Mouse (Mus musculus): ENCODE measurements around the gene Srebf1.
A peak's percentile ranks its signal among the peaks of the same experiment; 100 is the strongest.

The Srebf1 gene

DNA sequence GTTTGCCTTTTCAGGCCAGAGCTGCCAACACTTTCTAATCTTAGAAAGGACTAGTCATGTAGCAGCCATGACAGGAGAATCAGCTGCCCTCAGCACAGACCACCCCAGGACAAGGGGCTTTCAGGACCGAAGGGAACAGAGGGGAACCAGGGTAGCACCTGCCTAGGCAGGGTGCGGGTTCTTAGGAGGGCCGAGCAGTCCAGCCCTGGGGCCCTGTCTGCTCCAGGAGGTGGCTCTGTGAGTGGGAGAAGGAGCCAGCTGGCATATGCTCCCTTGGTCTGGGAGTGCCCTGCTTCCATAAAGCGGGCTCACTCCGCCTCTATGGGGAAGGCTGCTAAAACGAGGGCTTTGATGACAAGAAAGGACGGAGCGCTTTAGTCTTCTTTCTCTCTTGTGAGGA, 10.9 kb upstream of the Srebf1 start:
- DNase-seq (ENCODE audit: low spot score), result no peak

DNA sequence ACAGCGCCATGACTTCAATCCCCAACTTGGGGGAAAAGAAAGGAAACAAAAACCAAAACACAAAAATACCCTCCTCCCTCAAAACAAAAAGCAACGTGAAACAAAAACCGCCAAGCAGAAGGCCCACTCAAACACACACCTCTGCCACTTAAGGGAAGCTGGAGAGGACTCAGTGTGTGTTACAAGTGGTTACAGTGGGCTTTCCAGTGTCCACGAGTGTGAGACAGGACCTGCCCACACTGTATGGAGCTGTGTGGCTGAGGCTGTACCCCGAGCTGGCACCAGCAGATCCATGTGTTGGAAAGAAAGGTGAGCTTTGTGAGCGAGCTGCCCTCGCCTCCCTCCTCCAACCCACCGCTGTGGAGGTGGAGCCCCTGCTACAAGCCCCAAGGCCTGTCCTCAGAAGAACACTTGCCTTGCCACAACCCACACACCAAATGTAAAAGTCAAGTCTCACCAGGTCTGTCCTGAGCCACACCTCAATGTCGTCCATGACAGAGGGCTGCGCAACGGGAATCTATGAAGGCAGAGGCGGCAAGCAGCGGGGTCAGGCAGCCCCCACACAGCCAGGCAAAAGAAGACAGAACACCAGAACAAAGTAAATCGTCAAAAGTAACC, 10.2 kb upstream of the Srebf1 start:
- DNase-seq (ENCODE audit: low spot score), result no peak

GRCm38 (mm10) chr11:60231951-60232350, 9.6 kb upstream of the Srebf1 start:
- no peak for DNase-seq (ENCODE audit: low spot score)

DNA sequence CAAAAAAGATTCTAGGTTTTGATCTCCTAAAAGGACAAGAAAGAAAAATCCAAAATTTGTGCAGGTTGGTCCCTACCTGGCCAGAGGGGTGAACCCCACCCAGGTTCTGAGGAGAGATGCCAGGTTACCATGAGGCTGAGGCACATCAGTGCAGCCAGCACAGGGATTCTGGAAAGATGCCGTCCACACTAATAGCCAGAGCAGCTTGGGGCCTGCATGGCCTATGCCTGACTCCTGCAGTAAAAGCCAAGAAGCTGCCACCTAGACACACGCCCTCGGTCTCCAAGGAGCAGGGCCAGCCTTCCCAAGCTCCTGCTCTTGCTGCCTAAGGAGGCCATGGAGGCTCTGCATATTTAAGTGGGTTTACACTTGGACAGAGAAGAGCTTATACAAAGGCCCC, 8.9 kb upstream of the Srebf1 start:
- no peak for DNase-seq (ENCODE audit: low spot score)

DNA sequence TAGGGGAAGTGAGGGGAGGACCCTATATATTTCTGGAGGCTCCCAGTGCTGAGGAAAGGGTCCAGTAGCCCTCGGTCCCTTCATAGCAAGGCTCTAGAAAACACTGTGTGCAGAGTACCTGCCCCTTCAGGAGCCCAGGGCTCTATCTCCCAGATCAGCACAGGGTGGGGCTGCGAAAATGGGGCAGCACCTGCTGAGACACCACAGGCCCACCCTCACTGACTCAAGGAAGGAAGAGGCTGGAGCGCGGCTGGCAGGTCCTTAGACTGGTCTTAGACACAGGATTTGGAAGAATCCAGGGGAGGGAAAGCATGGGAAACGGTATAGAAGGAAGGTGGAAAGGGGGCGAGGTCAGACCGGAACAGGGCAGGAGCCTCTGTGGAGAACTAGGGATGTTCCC, 8.1 kb upstream of the Srebf1 start:
- DNase-seq (ENCODE audit: low spot score), result no peak

DNA sequence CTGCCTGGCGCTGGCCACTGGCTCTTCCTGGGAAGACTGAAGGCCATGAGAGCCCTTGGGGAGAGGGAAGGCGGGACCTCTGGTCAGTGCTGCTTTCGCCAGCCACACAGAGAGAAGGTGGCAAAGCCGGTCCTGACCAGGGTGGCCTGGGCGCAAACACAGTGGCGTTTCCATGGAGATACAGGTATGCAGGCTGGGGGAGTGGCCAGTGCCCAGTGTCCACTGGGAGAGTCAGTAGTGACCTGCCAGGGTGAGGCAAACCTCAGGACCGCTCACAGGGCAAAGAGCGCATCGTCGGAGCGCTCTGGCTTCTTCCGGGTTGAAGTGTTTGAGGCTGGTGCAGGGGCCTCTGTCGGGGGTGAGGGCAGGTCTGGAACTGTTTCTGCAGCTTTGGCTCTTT, 7.4 kb upstream of the Srebf1 start:
- DNase-seq (ENCODE audit: low spot score), result no peak

DNA sequence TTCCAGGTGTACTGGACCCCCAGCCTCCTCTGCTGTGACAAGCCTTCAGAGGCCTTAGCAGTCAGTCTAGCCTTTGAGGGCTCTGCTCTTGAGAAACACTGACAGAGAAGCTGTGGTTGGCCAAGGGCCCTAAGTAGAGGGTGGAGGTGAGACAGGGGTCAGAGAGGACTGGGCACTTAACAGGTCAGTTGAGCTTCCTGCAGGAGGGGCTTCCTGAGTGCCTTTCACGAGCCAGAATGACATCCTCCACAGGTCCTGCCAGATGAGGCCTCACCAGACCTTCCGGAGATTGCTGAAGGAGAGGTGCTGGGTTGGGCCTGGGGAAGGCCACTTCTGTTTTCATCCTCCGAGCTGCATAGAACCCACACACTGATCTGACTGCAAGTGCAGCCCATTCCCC, 6.1 kb upstream of the Srebf1 start:
- DNase-seq (ENCODE audit: low spot score), result no peak

GRCm38 (mm10) chr11:60225874-60226273, 3.5 kb upstream of the Srebf1 start:
- DNase-seq (ENCODE audit: low spot score), result no peak

DNA sequence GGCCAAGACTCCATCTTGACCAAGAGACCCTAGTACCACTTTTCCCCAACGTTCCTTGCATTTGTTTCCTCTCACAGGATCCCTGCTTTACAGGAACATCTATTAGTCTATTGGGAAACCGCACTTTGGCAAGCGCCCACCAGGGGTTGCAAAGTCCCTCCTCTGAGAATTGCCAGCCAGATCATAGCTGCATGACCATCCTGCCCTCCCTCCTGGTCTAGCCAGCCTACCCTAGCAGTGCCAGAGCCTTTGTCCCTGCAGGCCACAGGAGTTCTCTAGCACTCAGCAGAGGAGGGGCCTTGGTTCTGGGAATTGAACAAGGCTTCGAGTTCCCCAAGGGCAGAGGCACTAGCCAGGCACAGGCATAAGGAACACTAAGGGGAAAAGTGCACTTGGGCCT, 2.3 kb upstream of the Srebf1 start:
- DNase-seq (ENCODE audit: low spot score), result peak; percentile 64

- DNase-seq (ENCODE audit: low spot score), result no peak
Measured at GRCm38 (mm10) chr11:60222085-60222468, 304 bp downstream of the Srebf1 start.

GRCm38 (mm10) chr11:60221425-60221824, 956 bp downstream of the Srebf1 start:
- DNase-seq (ENCODE audit: low spot score), result no peak

DNA sequence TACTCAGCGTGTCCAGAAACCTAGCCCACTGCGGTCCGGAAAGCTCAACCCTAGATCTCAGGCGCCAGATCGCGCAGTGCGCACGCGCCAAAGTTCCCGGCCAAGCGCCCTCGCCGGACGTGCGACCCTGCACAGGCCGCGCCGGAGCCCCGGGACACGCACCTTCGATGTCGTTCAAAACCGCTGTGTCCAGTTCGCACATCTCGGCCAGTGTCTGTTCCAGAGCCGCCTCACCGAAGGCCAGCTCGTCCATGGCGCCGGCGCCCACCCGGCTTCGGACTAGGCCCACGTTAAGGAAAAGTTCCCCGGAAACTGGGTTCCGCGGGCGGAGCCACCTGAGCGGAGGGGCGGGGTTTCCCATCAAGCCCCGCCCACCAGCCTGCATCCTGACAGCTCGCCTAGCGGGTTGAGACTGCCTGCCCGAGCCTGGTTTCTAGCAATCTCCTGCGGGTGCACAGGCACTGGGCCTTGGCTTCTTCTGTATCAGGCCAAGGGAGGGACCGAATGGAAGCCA, 2.0 kb downstream of the Srebf1 start:
- DNase-seq (ENCODE audit: low spot score), result peak; percentile 96

- DNase-seq (ENCODE audit: low spot score), result no peak
Measured at GRCm38 (mm10) chr11:60219609-60220008, 2.8 kb downstream of the Srebf1 start.

DNA sequence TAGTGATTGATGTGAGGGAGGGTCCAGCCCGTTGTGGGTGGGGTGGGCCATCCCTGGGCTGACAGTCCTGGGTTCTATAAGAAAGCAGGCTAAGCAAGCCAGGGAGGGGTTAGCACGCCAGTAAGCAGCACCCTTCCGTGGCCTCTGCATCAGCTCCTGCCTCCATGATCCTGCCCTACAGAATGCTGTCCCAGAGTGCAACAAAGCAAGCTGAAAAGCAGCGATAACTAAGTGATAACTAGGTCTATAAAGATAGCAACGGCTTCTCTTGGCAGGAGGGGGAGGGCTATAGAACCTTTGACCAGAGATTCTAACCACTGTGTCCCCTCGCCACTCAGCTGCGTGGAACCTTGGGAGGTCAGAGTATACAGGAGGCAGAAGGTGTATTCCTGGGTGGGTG, 4.9 kb downstream of the Srebf1 start:
- no peak for DNase-seq (ENCODE audit: low spot score)

- no peak for DNase-seq (ENCODE audit: low spot score)
Measured at GRCm38 (mm10) chr11:60216671-60217070, 5.7 kb downstream of the Srebf1 start.

DNA sequence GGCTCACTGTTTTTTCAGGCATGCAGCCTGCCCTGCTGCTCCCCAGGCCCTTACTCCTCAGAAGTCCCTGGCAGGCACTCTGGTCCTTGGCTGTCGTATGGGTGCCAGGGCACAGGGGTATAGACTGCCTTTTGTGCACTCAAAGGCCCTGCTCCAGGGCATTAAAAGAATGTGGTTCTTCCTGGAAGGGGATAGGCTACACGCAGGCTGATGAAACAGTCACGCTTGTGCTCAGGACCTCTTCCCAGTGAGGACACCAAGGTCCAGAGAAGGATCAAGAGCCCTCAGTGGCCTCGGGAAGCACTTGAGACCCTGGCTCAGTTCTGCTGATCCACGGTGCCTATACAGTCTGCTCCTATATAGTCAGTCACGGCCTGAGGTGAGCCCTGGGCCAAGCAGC, 9.1 kb downstream of the Srebf1 start:
- no peak for DNase-seq (ENCODE audit: low spot score)

DNA sequence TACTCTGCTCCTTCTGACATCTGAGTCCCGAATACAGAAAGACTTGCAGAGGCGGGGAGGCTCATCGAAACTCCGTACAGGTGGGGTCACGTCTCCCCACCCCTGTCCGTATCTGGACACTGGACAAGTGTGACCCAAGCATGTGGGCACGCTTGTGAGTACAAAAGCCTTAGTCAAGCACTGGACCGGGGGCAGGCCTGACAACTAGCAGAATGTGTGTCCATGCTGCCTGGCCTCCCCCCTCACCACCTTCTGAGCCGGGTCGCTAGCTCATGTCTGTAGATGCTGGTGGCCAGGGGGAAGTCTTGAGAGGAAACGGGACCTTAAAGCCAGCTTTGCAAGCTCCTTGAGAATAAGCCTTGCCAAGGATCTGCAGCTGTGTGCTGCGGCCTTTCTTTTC, 10.6 kb downstream of the Srebf1 start:
- no peak for DNase-seq (ENCODE audit: low spot score)

- DNase-seq (ENCODE audit: low spot score), result no peak
Measured at GRCm38 (mm10) chr11:60211152-60211551, 11.2 kb downstream of the Srebf1 start.

- peak; percentile 97 for DNase-seq (ENCODE audit: low spot score)
Measured at GRCm38 (mm10) chr11:60210305-60210724, 12.1 kb downstream of the Srebf1 start.

DNA sequence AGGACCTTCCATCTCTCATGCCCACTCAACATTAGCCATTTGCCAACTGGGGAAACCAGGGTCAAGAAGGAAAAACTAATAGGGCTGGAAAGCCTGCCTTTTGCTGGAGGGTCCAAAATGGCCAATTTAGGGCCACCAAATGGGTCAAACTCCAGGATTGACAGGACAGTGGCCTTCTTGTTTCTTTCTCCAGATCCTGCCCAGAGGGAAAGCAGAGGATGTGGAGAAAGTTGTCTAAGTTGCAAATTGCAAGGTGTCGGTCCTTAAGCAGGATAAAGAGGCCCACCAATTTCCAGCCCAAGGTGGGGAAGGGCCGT, 12.5 kb downstream of the Srebf1 start:
- no peak for DNase-seq (ENCODE audit: low spot score)

- DNase-seq (ENCODE audit: low spot score), result no peak
Measured at GRCm38 (mm10) chr11:60209217-60209932, 13.0 kb downstream of the Srebf1 start.

DNA sequence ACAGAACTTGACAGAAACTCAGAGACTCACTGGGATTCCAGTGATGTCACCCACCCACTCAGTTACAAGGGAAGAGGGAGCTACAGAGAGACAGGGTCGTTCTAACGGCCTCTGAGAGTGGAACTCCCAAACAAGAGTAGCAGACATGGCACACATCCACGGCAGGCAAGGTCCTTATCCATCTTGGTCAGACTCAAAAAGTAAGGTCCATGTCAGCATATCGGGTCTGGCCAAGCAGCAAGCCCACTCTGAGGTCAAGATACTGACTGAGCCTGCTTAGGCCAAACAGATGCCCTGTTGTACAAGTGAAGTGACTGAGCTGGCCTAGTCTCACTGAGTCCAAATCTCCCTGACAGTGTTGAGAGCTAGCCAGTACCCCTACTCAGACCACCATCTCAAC, 13.7 kb downstream of the Srebf1 start:
- DNase-seq (ENCODE audit: low spot score), result no peak

DNA sequence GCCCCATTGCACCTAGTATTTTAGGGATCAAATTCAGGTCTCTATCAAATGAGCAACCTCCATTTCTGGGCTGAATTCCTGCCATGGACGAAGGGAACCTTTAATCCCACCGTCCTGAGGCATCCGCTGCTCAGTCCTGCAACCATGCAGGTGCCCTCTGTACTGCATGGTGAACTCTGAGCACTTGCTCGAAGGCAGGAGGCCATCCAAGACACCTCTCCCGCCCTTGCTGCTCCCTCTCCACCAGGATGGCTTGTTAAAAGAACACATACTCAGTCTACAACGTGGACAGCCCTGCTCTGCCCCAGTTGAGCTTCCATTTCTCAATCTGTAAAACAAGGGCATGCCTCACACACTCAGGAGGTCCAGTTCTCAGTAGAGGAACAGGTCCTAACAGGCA, 14.2 kb downstream of the Srebf1 start:
- no peak for DNase-seq (ENCODE audit: low spot score)

GRCm38 (mm10) chr11:60206207-60206606, 16.2 kb downstream of the Srebf1 start:
- DNase-seq (ENCODE audit: low spot score), result no peak
